Mouse (Mus musculus) gastrocnemius, postnatal 4 days (tissue): Measurements from ENCODE around the gene Gm26657. TPM values are rescaled to one million over a fixed set of nuclear protein-coding genes. Genes with fewer than 3 reads are reported as not detected.
A peak's percentile ranks its signal among the peaks of the same experiment; 100 is the strongest.

Experiments
- DNase-seq, 2 experiments: peaks; one replicate each; pipeline ENCODE4 v3.0.0; 2021 to 2022; ENCODE audit warnings: low spot score in 2 of 2, mixed read lengths in 2 of 2
- long read RNA-seq, 2 experiments: library from polyadenylated mRNA; stranded (forward); transcript quantifications; one replicate each; pipeline ENCODE4 v2.0.0; 2021
- total RNA-seq, 2 experiments: library from RNA; stranded (reverse); gene quantifications; 2 replicates each; pipeline ENCODE4 v1.2.3; 2021

Gene Gm26657
- not detected for total RNA-seq
- long read RNA-seq, experiment 1, result 0 reads
- long read RNA-seq, experiment 2, result 0 reads

- DNase-seq, result no peak
Observed at GRCm38 (mm10) chr4:56740020-56740485, at the start of gene Gm26657. Gm26657 (plus strand) TSS chr4:56740070.

GRCm38 (mm10) chr4:56696401-56696800 lies 43.5 kb upstream of the Gm26657 start:
- no peak for DNase-seq

- no peak for DNase-seq
Observed at GRCm38 (mm10) chr4:56698671-56699070, 41.2 kb upstream of the Gm26657 start.

GRCm38 (mm10) chr4:56702234-56702633 lies 37.6 kb upstream of the Gm26657 start:
- DNase-seq, result peak in 1 of 2 experiments; percentile 28

GRCm38 (mm10) chr4:56713155-56713554 lies 26.7 kb upstream of the Gm26657 start:
- no peak for DNase-seq

- DNase-seq, result no peak
Observed at GRCm38 (mm10) chr4:56716801-56717200, 23.1 kb upstream of the Gm26657 start.

GRCm38 (mm10) chr4:56717932-56718331 lies 21.9 kb upstream of the Gm26657 start:
- no peak for DNase-seq

- no peak for DNase-seq
Observed at GRCm38 (mm10) chr4:56718573-56719442, 21.1 kb upstream of the Gm26657 start.

GRCm38 (mm10) chr4:56719456-56719855 lies 20.4 kb upstream of the Gm26657 start:
- no peak for DNase-seq

GRCm38 (mm10) chr4:56720403-56720802 lies 19.5 kb upstream of the Gm26657 start:
- no peak for DNase-seq

- DNase-seq, result peak in 1 of 2 experiments; percentile 40
Observed at GRCm38 (mm10) chr4:56721469-56721868, 18.4 kb upstream of the Gm26657 start.

- DNase-seq, result no peak
Observed at GRCm38 (mm10) chr4:56722346-56722745, 17.5 kb upstream of the Gm26657 start.

- no peak for DNase-seq
Observed at GRCm38 (mm10) chr4:56723237-56723636, 16.6 kb upstream of the Gm26657 start.

- no peak for DNase-seq
Observed at GRCm38 (mm10) chr4:56725839-56726238, 14.0 kb upstream of the Gm26657 start.

GRCm38 (mm10) chr4:56740611-56741010 lies 741 bp downstream of the Gm26657 start:
- no peak for DNase-seq

- no peak for DNase-seq
Observed at GRCm38 (mm10) chr4:56741041-56741493, 1.2 kb downstream of the Gm26657 start, which contains the start of gene Actl7b. Actl7b (minus strand) TSS chr4:56741443.

- no peak for DNase-seq
Observed at GRCm38 (mm10) chr4:56742698-56743097, 2.8 kb downstream of the Gm26657 start.

- no peak for DNase-seq
Observed at GRCm38 (mm10) chr4:56743363-56744195, 3.7 kb downstream of the Gm26657 start, which contains the start of gene Actl7a. Actl7a (plus strand) TSS chr4:56743413.

- no peak for DNase-seq
Observed at GRCm38 (mm10) chr4:56746345-56746744, 6.5 kb downstream of the Gm26657 start.

GRCm38 (mm10) chr4:56747456-56747855 lies 7.6 kb downstream of the Gm26657 start:
- no peak for DNase-seq

GRCm38 (mm10) chr4:56756021-56756420 lies 16.2 kb downstream of the Gm26657 start:
- no peak for DNase-seq
